Mouse (Mus musculus) inflammation-experienced regulatory T-cells, adult 16 weeks (primary cell): Measurements from ENCODE around the gene Gm27029. TPM values are rescaled to one million over a fixed set of nuclear protein-coding genes. Genes with fewer than 3 reads are reported as not detected.

Experiments
- polyA plus RNA-seq: library from polyadenylated mRNA; unstranded; fragments of 100-300 nt; shearing (Covaris generic); gene quantifications from one replicate; pipeline ENCODE4 v1.2.1, GENCODE M21; 2017

Gm27029 gene
- polyA plus RNA-seq = 0.45 TPM

GRCm38 (mm10) chr11:101424105-101424851 is at the start of gene Gm27029:
Gene Gm27029 (minus strand): TSS chr11:101424796.

GRCm38 (mm10) chr11:101465869-101466551 is 41.4 kb upstream of the Gm27029 start, which contains the start of gene Vat1:
Gene Vat1 (minus strand): TSS chr11:101466230.

GRCm38 (mm10) chr11:101464211-101465100 is 39.9 kb upstream of the Gm27029 start, which contains the start of gene Rnd2:
Gene Rnd2 (plus strand): TSS chr11:101464999.

GRCm38 (mm10) chr11:101448274-101448746 is 23.7 kb upstream of the Gm27029 start, which contains the start of gene Ifi35:
Gene Ifi35 (plus strand): TSS chr11:101448407.

GRCm38 (mm10) chr11:101442127-101442693 is 17.6 kb upstream of the Gm27029 start, which contains the start of gene Rpl27:
Gene Rpl27 (plus strand): TSS chr11:101442298.

GRCm38 (mm10) chr11:101424925-101425813 is 573 bp upstream of the Gm27029 start, which contains the start of the genes Rundc1 and Ptges3l:
Gene Rundc1 (plus strand): TSS chr11:101425085.
Gene Ptges3l (minus strand): TSS chr11:101425333.

GRCm38 (mm10) chr11:101417101-101417855 is 7.3 kb downstream of the Gm27029 start, which contains the start of gene Aarsd1:
Gene Aarsd1 (minus strand): TSS chr11:101417615.

GRCm38 (mm10) chr11:101367326-101367935 is 57.2 kb downstream of the Gm27029 start, which contains the start of gene G6pc:
Gene G6pc (plus strand): TSS chr11:101367561.

Other genes starting within 250 kb of the Gm27029 start
- 3.3 TPM for gene Ccr10, start 249.4 kb downstream of the Gm27029 start, polyA plus RNA-seq
- gene Ezh1, start 198.3 kb downstream of the Gm27029 start, polyA plus RNA-seq = 115 TPM
- gene Ramp2, start 178.8 kb downstream of the Gm27029 start, polyA plus RNA-seq = not detected
- 152 TPM for gene Vps25, start 171.1 kb downstream of the Gm27029 start, polyA plus RNA-seq
- 6.4 TPM for gene Wnk4, start 164.2 kb downstream of the Gm27029 start, polyA plus RNA-seq
- 0.34 TPM for gene Cntd1, start 145.8 kb downstream of the Gm27029 start, polyA plus RNA-seq
- 125 TPM for gene Coa3, start 145.7 kb downstream of the Gm27029 start, polyA plus RNA-seq
- gene Becn1, start 122.5 kb downstream of the Gm27029 start, polyA plus RNA-seq = 231 TPM
- 169 TPM for gene Psme3, start 108.6 kb downstream of the Gm27029 start, polyA plus RNA-seq
- 3.2 TPM for gene Aoc2, start 99.7 kb downstream of the Gm27029 start, polyA plus RNA-seq
- not detected for gene Aoc3, start 94.2 kb downstream of the Gm27029 start, polyA plus RNA-seq
- gene G6pc, start 57.2 kb downstream of the Gm27029 start, polyA plus RNA-seq = not detected
- gene Aarsd1, start 7.2 kb downstream of the Gm27029 start, polyA plus RNA-seq = 48.9 TPM
- gene Rundc1, start 289 bp upstream of the Gm27029 start, polyA plus RNA-seq = 13.4 TPM
- 1.7 TPM for gene Ptges3l, start 537 bp upstream of the Gm27029 start, polyA plus RNA-seq
- gene Rpl27, start 17.5 kb upstream of the Gm27029 start, polyA plus RNA-seq = 299 TPM
- gene Ifi35, start 23.6 kb upstream of the Gm27029 start, polyA plus RNA-seq = 186 TPM
- not detected for gene Rnd2, start 40.2 kb upstream of the Gm27029 start, polyA plus RNA-seq
- 0.34 TPM for gene Vat1, start 41.4 kb upstream of the Gm27029 start, polyA plus RNA-seq
- 3.8 TPM for gene Brca1, start 127.2 kb upstream of the Gm27029 start, polyA plus RNA-seq
- gene Nbr1, start 127.4 kb upstream of the Gm27029 start, polyA plus RNA-seq = 152 TPM
- 16.7 TPM for gene Tmem106a, start 157.4 kb upstream of the Gm27029 start, polyA plus RNA-seq
- not detected for gene Gm11634, start 174.5 kb upstream of the Gm27029 start, polyA plus RNA-seq
- 85.4 TPM for gene Rdm1, start 202.4 kb upstream of the Gm27029 start, polyA plus RNA-seq
- gene Arl4d, start 240.7 kb upstream of the Gm27029 start, polyA plus RNA-seq = 1.5 TPM